Mouse (Mus musculus) gastrocnemius, postnatal 36 days (tissue): ENCODE measurements around the gene Npm1. TPM values are rescaled to one million over a fixed set of nuclear protein-coding genes. Genes with fewer than 3 reads are reported as not detected.

Experiments
- DNase-seq, 2 experiments: peaks; one replicate each; pipeline ENCODE4 v3.0.0; 2022
- intact Hi-C: fragments of 180-260 bp; cut with DNase I; formaldehyde crosslinking; loops from one replicate; pipeline ENCODE4 v1.15.1; 2025
- total RNA-seq, 2 experiments: library from RNA; stranded (reverse); gene quantifications; 2 replicates each; pipeline ENCODE4 v1.2.3; 2021

Npm1 gene
- total RNA-seq, 2 experiments from 2014 or later = 86.6 to 116 TPM

DNA sequence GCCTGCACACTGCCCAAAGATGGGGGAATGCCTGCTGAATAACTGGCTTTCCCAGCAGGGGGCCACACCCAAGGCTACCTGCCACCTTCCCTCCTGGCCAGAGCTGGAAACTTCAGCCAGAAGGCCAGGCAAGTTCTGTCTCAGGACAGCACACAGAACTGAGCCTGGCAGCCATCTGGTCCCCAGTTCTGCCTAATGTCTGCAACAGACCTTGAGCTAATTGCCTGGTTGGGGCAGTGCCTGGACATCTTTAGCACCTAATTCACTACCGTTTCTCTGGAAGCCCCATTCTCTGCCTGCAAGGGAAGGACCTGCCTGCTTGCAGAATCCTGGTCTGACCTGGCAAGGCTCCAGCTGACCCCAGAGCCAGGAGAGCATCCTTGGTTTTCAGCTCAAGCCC is 50.6 kb downstream of the Npm1 start:
- no peak for DNase-seq
- intact Hi-C loops = no loop called here

DNA sequence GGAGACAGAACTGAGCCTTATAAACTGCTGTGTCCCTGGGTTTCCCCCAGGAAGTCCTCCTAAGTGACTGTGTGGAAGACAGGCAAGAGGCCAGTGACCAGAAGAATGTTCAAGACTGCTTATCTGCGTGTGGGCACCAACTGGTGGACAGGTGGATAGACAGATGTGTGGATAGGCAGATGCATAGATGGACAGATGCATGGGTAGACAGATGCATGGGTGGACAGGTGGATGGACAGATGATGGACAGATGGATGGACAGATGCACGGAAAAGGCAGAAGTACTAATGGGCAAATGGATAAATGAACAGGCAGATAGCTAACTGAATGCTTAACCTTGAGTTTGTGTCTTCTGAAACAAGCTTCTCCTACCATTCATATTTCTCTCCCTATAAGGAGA is 52.9 kb downstream of the Npm1 start:
- no peak for DNase-seq
- intact Hi-C loops = no loop called here

DNA sequence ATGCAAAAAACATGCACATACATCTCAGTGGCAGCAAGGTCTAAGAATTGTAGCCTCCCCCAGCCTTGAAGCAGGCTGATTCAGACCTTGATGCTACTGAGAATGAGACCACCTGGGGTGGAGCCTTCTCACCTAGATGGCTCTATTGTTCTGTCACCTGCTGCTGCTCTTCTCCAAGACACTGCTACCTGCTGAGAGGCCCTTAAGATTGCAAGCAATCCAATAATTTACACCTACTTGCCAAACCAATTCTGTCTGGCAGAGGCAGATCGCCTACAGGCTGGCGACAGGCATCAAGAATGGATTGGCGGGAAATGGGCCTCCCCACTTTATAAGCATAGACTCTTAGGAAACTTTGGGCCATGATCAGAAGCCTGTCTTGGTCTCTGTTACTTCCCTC is 55.5 kb downstream of the Npm1 start:
- intact Hi-C loops = no loop called here

DNA sequence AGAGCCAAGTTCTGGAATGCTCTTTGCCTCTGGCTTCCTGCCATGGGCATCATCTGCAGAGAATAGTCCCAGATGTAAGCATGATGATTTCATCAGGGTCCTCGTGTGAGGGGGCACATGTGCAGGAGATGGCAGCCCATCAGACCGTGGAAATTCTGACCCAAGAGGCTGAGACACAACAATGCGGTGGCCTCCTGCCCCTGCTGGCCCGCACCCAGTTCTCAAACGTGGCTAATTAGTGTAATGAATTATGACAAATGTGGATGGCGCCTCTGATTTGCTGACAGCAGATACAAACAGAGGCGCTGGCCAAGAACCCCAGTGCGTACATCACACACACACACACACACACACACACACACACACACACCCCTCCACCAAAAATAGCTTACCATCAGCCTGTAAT is 58.1 kb downstream of the Npm1 start:
- DNase-seq = no peak
- intact Hi-C loops = no loop called here

More for the DNA sequence above, 55.5 kb downstream of the Npm1 start:
- no peak for DNase-seq

DNA sequence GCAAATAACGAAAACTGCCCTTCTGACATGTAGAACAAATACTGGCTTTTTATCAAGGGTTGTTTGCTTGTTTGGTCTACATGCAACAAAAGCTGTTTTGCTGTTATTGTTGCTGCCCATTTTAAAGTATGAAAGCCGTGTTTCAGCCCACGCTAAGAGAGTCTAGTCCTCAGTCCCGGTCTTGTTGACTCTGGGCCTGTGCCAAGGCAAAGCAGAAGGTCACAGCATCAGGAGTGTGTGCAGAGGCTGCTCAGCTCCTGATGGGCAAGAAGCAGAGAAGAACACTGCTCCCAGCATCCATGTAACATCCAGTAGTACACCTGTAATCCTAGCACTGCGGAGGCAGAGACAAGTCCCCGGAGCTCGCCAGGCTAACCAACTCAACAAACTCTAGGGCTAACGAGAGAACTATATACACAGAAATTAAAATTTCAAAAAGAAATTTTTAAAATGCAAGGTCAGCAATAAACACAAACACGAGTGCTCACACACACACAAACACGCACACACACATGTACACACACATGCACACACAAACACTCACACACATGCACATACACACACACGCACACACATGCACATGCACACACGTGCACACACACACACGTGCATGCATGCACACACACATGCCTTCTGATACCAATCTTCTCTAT is 59.6 kb downstream of the Npm1 start:
- intact Hi-C loops = no loop called here
- no peak for DNase-seq

Other genes with a start within 250 kb of the Npm1 start
- 1 to 10 TPM in 1 of 2 experiments, under 1 TPM in 1; 0.86 to 2.4 TPM for gene Fgf18, start 15.8 kb downstream of the Npm1 start, total RNA-seq
- gene Tlx3, start 40.4 kb upstream of the Npm1 start, total RNA-seq = not detected
- not detected for gene Gm12117, start 113.5 kb upstream of the Npm1 start, total RNA-seq